Mouse (Mus musculus) liver, embryonic 15.5 days (tissue): ENCODE measurements around the gene Dnpep. TPM values are rescaled to one million over a fixed set of nuclear protein-coding genes. Genes with fewer than 3 reads are reported as not detected.
A peak's percentile ranks its signal among the peaks of the same experiment; 100 is the strongest.

ENCODE experiments used
- ATAC-seq: fragments of 200-750 bp; cut with Nextera tagmentation; 2 replicates; pipeline ENCODE4 v1.8.0; 2017; ENCODE audit warnings: moderate number of reproducible peaks, mild to moderate bottlenecking, moderate library complexity; ENCODE audit not compliant: insufficient read depth
- H3K27ac ChIP-seq: fragments of 300-500 bp; sonication (generic); replicated peaks from 2 replicates; pipeline ENCODE4 v1.5.1; 2015; ENCODE audit warnings: mild to moderate bottlenecking, inconsistent platforms
- H3K27me3 ChIP-seq: fragments of 300-500 bp; sonication (generic); 2 replicates; pipeline ENCODE4 v1.6.1; 2015; ENCODE audit warnings: mild to moderate bottlenecking, inconsistent platforms
- H3K36me3 ChIP-seq: fragments of 300-500 bp; sonication (generic); replicated peaks from 2 replicates; pipeline ENCODE4 v1.6.1; 2015; ENCODE audit warnings: moderate library complexity, mild to moderate bottlenecking, inconsistent platforms
- H3K4me1 ChIP-seq: fragments of 300-500 bp; sonication (generic); replicated peaks from 2 replicates; pipeline ENCODE4 v1.6.1; 2015; ENCODE audit warnings: inconsistent platforms
- H3K4me2 ChIP-seq: fragments of 300-500 bp; sonication (generic); 2 replicates; pipeline ENCODE4 v1.6.1; 2015; ENCODE audit warnings: moderate library complexity, mild to moderate bottlenecking, inconsistent platforms
- H3K4me3 ChIP-seq: fragments of 300-500 bp; sonication (generic); replicated peaks from 2 replicates; pipeline ENCODE4 v1.5.1; 2015; ENCODE audit warnings: mild to moderate bottlenecking, inconsistent platforms
- H3K9ac ChIP-seq: fragments of 300-500 bp; sonication (generic); 2 replicates; pipeline ENCODE4 v1.6.1; 2015; ENCODE audit warnings: moderate library complexity, mild to moderate bottlenecking, inconsistent platforms
- H3K9me3 ChIP-seq: fragments of 300-500 bp; sonication (generic); replicated peaks from 2 replicates; pipeline ENCODE4 v1.6.1; 2016; ENCODE audit warnings: inconsistent platforms
- WGBS: fragments of 180-500 bp; shearing (Covaris S2); methylation state at CpG from one replicate; pipeline ENCODE4 v1.1.7; 2015; ENCODE audit warnings: mixed read lengths; ENCODE audit not compliant: insufficient replicate concordance; 5-methylcytosine and 5-hydroxymethylcytosine counted together
- polyA plus RNA-seq: library from polyadenylated mRNA; unstranded; fragments of >200 nt; fragmentation: Nextera tagmentation; extraction: Ambion mirVana; gene quantifications from 2 replicates; pipeline ENCODE4 v1.2.1, GENCODE M21; 2015

The Dnpep gene
- polyA plus RNA-seq, 1 experiment from 2014 or later = 52.1 TPM

- peaks cover 35% of the 10 kb centered on the region for H3K4me1 ChIP-seq
- H3K36me3 ChIP-seq = 0 out of 2 replicates have a peak, but pooled peaks cover 7% of the 10 kb centered on the region
- H3K9ac ChIP-seq = no peak overlapping the region
- 76% methylated on average over 10 of the region's 10 CpGs for WGBS
- H3K27me3 ChIP-seq = no peaks in the 10 kb centered on the region
- no peaks in the 10 kb centered on the region for H3K9me3 ChIP-seq
- no peak overlapping the region for H3K27ac ChIP-seq
- H3K4me3 ChIP-seq = no peak overlapping the region
- H3K4me2 ChIP-seq = no peak overlapping the region
- ATAC-seq = no peak
These were observed 1.4 kb upstream of the Dnpep start for GRCm38 (mm10) chr1:75319166-75319565.

- Histone ChIP-seq H3K27me3 (no peaks in the 10 kb centered on the region), H3K4me1 (peaks cover 39% of the 10 kb centered on the region), H3K9ac (no peak overlapping the region), H3K4me2 (no peak overlapping the region), H3K27ac (no peak overlapping the region), H3K36me3 (0 out of 2 replicates have a peak, but pooled peaks cover 7% of the 10 kb centered on the region), H3K9me3 (no peaks in the 10 kb centered on the region), H3K4me3 (no peak overlapping the region)
- ATAC-seq = no peak
- WGBS = 75% methylated on average over 4 of the region's 4 CpGs
These were observed 946 bp upstream of the Dnpep start for GRCm38 (mm10) chr1:75318736-75319135.

- H3K4me2 ChIP-seq = peak overlapping the region; percentile 93
- peaks cover 10% of the 10 kb centered on the region; the same call in 1 of the 2 replicates for H3K36me3 ChIP-seq
- peak overlapping the region; percentile 80 for H3K4me3 ChIP-seq
- no peaks in the 10 kb centered on the region for H3K9me3 ChIP-seq
- H3K27ac ChIP-seq = peak overlapping the region; percentile 59; the same call in 1 of the 2 replicates
- no peak for ATAC-seq
- H3K27me3 ChIP-seq = no peaks in the 10 kb centered on the region
- H3K4me1 ChIP-seq = peaks cover 43% of the 10 kb centered on the region
- WGBS = 65% methylated on average over 3 of the region's 3 CpGs
- H3K9ac ChIP-seq = 0 out of 2 replicates have a peak overlapping the region, but pooled peaks have one; percentile 25
These were observed 511 bp upstream of the Dnpep start for GRCm38 (mm10) chr1:75318301-75318700.

GRCm38 (mm10) chr1:75316861-75317240 is 939 bp downstream of the Dnpep start:
- 0% methylated on average over 20 of the region's 20 CpGs for WGBS
- no peaks in the 10 kb centered on the region for H3K9me3 ChIP-seq
- peak overlapping the region; percentile 80 for H3K4me3 ChIP-seq
- H3K36me3 ChIP-seq = peaks cover 22% of the 10 kb centered on the region
- H3K27ac ChIP-seq = peak overlapping the region; percentile 95
- H3K4me1 ChIP-seq = peaks cover 48% of the 10 kb centered on the region
- peak overlapping the region; percentile 93 for H3K4me2 ChIP-seq
- ATAC-seq = peak; percentile 16
- no peaks in the 10 kb centered on the region for H3K27me3 ChIP-seq
- H3K9ac ChIP-seq = peak overlapping the region; percentile 69

- peak overlapping the region; percentile 80 for H3K4me3 ChIP-seq
- no peaks in the 10 kb centered on the region for H3K9me3 ChIP-seq
- no peak overlapping the region; the same call in 1 of the 2 replicates for H3K9ac ChIP-seq
- peaks cover 34% of the 10 kb centered on the region for H3K36me3 ChIP-seq
- ATAC-seq = no peak
- H3K4me2 ChIP-seq = peak overlapping the region; percentile 93
- no peak overlapping the region for H3K27ac ChIP-seq
- WGBS = 82% methylated on average over 29 of the region's 29 CpGs
- H3K27me3 ChIP-seq = no peaks in the 10 kb centered on the region
- H3K4me1 ChIP-seq = peaks cover 48% of the 10 kb centered on the region
These were observed 2.1 kb downstream of the Dnpep start for GRCm38 (mm10) chr1:75315456-75316365.

GRCm38 (mm10) chr1:75315011-75315410 is 2.8 kb downstream of the Dnpep start:
- H3K4me3 ChIP-seq = no peak overlapping the region
- no peaks in the 10 kb centered on the region for H3K27me3 ChIP-seq
- H3K36me3 ChIP-seq = peaks cover 39% of the 10 kb centered on the region
- peaks cover 48% of the 10 kb centered on the region for H3K4me1 ChIP-seq
- H3K9ac ChIP-seq = no peak overlapping the region
- H3K9me3 ChIP-seq = no peaks in the 10 kb centered on the region
- no peak overlapping the region for H3K4me2 ChIP-seq
- ATAC-seq = no peak
- 78% methylated on average over 6 of the region's 6 CpGs for WGBS
- H3K27ac ChIP-seq = no peak overlapping the region

GRCm38 (mm10) chr1:75311694-75312093 is 6.1 kb downstream of the Dnpep start:
- Histone ChIP-seq H3K27ac (no peak overlapping the region), H3K4me2 (no peak overlapping the region), H3K4me1 (peaks cover 31% of the 10 kb centered on the region), H3K36me3 (peaks cover 52% of the 10 kb centered on the region), H3K27me3 (no peaks in the 10 kb centered on the region), H3K9me3 (no peaks in the 10 kb centered on the region), H3K9ac (no peak overlapping the region), H3K4me3 (no peak overlapping the region)
- WGBS = 76% methylated on average over 6 of the region's 6 CpGs
- ATAC-seq = no peak

GRCm38 (mm10) chr1:75304662-75305061 is 13.1 kb downstream of the Dnpep start:
- Histone ChIP-seq H3K4me3 (no peak overlapping the region), H3K27me3 (no peaks in the 10 kb centered on the region), H3K9ac (no peak overlapping the region), H3K4me2 (no peak overlapping the region), H3K27ac (no peak overlapping the region), H3K4me1 (no peaks in the 10 kb centered on the region), H3K36me3 (peaks cover 12% of the 10 kb centered on the region), H3K9me3 (no peaks in the 10 kb centered on the region)
- WGBS = 47% methylated on average over 2 of the region's 2 CpGs
- no peak for ATAC-seq

GRCm38 (mm10) chr1:75294294-75294693 is 23.5 kb downstream of the Dnpep start:
- ATAC-seq = no peak
- 45% methylated on average over 5 of the region's 5 CpGs for WGBS

GRCm38 (mm10) chr1:75293331-75293701 is 24.5 kb downstream of the Dnpep start:
- Histone ChIP-seq H3K27me3 (no peaks in the 10 kb centered on the region), H3K27ac (no peak overlapping the region), H3K4me3 (no peak overlapping the region), H3K9ac (no peak overlapping the region), H3K4me1 (no peaks in the 10 kb centered on the region), H3K4me2 (no peak overlapping the region), H3K36me3 (no peaks in the 10 kb centered on the region), H3K9me3 (no peaks in the 10 kb centered on the region)
- no peak for ATAC-seq
- whole genome bisulfite sequencing = 65% methylated on average over 5 of the region's 5 CpGs

More at GRCm38 (mm10) chr1:75294294-75294693, 23.5 kb downstream of the Dnpep start:
- Histone ChIP-seq H3K4me2 (no peak overlapping the region), H3K9ac (no peak overlapping the region), H3K4me1 (no peaks in the 10 kb centered on the region), H3K4me3 (no peak overlapping the region), H3K27ac (no peak overlapping the region), H3K9me3 (no peaks in the 10 kb centered on the region), H3K36me3 (no peaks in the 10 kb centered on the region), H3K27me3 (no peaks in the 10 kb centered on the region)

- no peak overlapping the region for H3K9ac ChIP-seq
- H3K4me2 ChIP-seq = no peak overlapping the region
- H3K27me3 ChIP-seq = no peaks in the 10 kb centered on the region
- H3K9me3 ChIP-seq = no peaks in the 10 kb centered on the region
- 36% methylated on average over 12 of the region's 12 CpGs for WGBS
- no peak overlapping the region for H3K27ac ChIP-seq
- no peaks in the 10 kb centered on the region for H3K36me3 ChIP-seq
- no peak overlapping the region for H3K4me3 ChIP-seq
- no peak for ATAC-seq
- H3K4me1 ChIP-seq = no peaks in the 10 kb centered on the region
These were observed 25.1 kb downstream of the Dnpep start for GRCm38 (mm10) chr1:75292476-75293330.
